Mouse (Mus musculus): ENCODE measurements at regions not wholly inside any gene's neighbourhood (a gene's known extent, or its start where the extent isn't known, plus 50 kb on each side); places are given as distances from the start of the nearest gene placed in this dataset.
"Not testable (repeated sequence)": the region's sequence is repeated elsewhere in the genome, so short reads cannot be mapped to it uniquely, and the experiment has no call there.

DNA sequence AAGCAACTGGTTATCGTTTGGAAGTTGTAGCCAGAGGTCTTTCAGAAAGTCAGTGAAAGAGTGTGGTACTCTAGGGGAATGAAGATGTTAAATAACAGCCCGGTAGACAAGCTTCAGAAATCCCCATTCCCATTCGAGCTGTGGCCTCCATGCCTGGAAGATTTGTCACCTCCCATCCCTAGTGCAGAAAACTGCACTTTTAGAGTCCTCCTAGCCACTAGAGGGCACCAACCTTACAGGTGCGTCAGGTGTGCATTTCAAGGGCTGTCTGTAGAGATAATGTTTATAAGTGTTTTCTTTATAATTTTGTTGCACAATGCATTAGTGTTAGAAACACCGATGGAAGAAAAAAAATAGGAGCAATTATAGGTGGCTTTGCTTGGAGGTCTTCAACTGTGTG lies 187.3 kb downstream of the Lyplal1 start:
- 88% methylated on average over 5 of the region's 5 CpGs for WGBS
- ATAC-seq (ENCODE audit: low FRiP score) = no peak
- Histone ChIP-seq H3K36me3 (replicated peaks) (no peaks in the 10 kb centered on the region), H3K9me3 (no peaks in the 10 kb centered on the region), H3K4me2 (no peak overlapping the region), H3K4me3 (replicated peaks) (no peak overlapping the region), H3K4me1 (no peaks in the 10 kb centered on the region), H3K27me3 (no peaks in the 10 kb centered on the region), H3K27ac (no peak overlapping the region), H3K9ac (no peak overlapping the region)

DNA sequence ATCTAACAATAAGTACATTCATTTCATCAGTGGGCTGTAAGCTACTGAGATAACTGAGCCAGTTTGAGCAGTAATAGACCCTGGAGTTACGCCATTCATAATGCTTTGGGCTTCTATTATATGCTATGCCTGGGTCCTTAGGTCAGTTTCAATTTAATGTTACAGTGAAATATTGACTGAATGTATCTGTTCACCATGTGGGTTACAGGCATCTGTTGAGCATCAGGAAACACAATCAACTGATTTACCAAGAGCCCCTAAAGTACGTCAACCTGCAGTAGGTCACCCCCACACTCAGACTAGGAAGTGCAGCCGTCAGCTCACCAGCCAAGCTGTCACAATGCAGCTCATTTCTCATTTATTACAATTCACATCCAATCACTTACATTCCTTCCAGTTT lies 183.5 kb downstream of the Lyplal1 start:
- Histone ChIP-seq H3K27ac (no peak overlapping the region), H3K9ac (no peak overlapping the region), H3K27me3 (no peaks in the 10 kb centered on the region), H3K9me3 (no peaks in the 10 kb centered on the region), H3K4me1 (no peaks in the 10 kb centered on the region), H3K4me2 (no peak overlapping the region), H3K36me3 (replicated peaks) (no peaks in the 10 kb centered on the region), H3K4me3 (replicated peaks) (no peak overlapping the region)
- WGBS = 82% methylated on average over 3 of the region's 3 CpGs
- no peak for ATAC-seq (ENCODE audit: low FRiP score)

DNA sequence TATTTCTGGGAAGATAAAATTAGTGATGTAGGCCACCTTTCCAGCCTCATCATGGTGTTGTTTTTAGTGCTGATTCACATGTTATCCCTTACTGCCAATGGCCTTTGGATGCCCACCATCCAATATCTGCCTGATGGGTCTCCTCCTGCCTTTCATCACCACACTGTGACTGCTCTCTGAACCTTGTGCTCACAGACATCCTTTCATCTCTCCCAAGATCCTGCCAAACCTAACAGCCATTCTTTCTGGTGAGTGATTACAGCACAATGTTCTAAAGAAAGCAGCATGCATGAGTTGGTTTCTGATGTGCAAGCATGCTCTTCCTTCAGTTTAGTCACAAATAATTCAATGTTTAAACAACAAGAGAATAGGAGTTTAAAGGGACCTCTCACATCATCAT lies 180.1 kb downstream of the Lyplal1 start:
- H3K4me1 ChIP-seq = no peaks in the 10 kb centered on the region
- no peak for ATAC-seq (ENCODE audit: low FRiP score)

DNA sequence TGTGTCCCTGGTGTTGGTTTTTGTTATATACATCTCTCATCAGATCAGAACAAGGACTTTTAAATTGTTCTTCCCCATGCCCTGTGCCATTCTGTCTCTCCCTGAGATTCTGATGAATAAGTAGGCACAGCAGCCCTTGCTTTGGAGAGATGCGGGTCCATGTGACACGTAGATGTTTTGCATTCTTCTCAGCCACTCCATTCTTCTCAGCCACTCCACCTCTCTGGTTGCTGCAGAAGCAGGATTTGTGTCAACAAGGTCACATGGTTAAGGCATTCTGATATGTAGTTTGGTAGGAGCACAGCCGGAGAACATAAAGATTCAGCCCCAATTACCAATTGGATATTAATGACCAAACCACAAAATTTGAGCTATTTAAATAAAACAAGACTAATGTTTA lies 177.2 kb downstream of the Lyplal1 start:
- H3K4me3 ChIP-seq (replicated peaks) = no peak overlapping the region
- no peak overlapping the region for H3K9ac ChIP-seq
- H3K4me2 ChIP-seq = no peak overlapping the region
- 59% methylated on average over 3 of the region's 3 CpGs for WGBS
- ATAC-seq (ENCODE audit: low FRiP score) = no peak
- no peaks in the 10 kb centered on the region for H3K36me3 ChIP-seq (replicated peaks)
- no peaks in the 10 kb centered on the region for H3K9me3 ChIP-seq
- no peak overlapping the region for H3K27ac ChIP-seq
- H3K4me1 ChIP-seq = no peaks in the 10 kb centered on the region
- no peaks in the 10 kb centered on the region for H3K27me3 ChIP-seq

More for the DNA sequence above, 180.1 kb downstream of the Lyplal1 start:
- no peaks in the 10 kb centered on the region for H3K36me3 ChIP-seq (replicated peaks)
- no peak overlapping the region for H3K4me2 ChIP-seq
- H3K4me3 ChIP-seq (replicated peaks) = no peak overlapping the region
- no peaks in the 10 kb centered on the region for H3K27me3 ChIP-seq
- H3K27ac ChIP-seq = no peak overlapping the region
- no peak overlapping the region for H3K9ac ChIP-seq
- H3K9me3 ChIP-seq = no peaks in the 10 kb centered on the region

DNA sequence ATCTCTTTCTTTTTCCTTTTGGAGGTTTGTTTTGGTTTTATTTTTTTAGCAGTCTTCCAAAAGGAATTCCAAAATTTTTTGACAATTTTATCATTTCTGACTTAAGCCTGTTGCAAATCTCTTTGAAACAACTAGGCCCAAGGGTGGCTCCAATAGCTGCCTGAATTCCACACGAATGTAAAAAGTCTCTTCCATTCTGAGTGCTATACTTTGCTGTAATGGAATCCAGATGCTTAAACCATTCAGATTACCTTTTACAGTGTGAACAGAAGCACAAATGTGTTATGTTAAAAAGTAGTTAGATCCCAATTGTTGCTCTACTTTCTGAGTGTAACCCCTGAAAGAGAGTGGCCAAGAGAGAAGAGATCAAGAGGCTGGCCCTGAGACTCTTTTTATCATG lies 176.6 kb downstream of the Lyplal1 start:
- Histone ChIP-seq H3K4me2 (no peak overlapping the region), H3K4me1 (no peaks in the 10 kb centered on the region), H3K4me3 (replicated peaks) (no peak overlapping the region), H3K36me3 (replicated peaks) (no peaks in the 10 kb centered on the region), H3K9me3 (no peaks in the 10 kb centered on the region), H3K9ac (no peak overlapping the region), H3K27me3 (no peaks in the 10 kb centered on the region), H3K27ac (no peak overlapping the region)
- no peak for ATAC-seq (ENCODE audit: low FRiP score)
- WGBS = 67% methylated on average over 1 of the region's 1 CpGs

DNA sequence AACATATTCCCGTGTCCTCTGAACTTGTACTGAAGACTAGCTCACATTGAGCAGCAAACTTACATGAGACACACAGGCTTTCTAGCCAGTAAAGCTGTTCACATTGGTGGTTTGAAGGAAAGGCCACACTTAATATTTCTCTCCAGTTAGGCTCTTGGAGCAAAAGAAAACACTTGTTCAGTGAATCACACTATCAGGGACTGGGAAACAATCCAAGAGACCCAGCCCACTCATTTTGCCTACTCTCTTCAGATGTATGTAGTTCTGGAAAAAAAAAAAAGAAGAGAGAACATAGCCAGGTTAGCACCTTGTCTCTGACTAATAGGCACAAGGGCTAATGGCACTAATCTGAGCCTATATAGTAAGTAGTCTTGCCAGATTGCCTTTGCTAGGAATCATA lies 165.9 kb downstream of the Lyplal1 start:
- WGBS = 87% methylated on average over 1 of the region's 1 CpGs
- Histone ChIP-seq H3K27ac (no peak overlapping the region), H3K36me3 (replicated peaks) (no peaks in the 10 kb centered on the region), H3K4me3 (replicated peaks) (no peak overlapping the region), H3K27me3 (no peaks in the 10 kb centered on the region), H3K9me3 (no peaks in the 10 kb centered on the region), H3K4me1 (no peaks in the 10 kb centered on the region), H3K9ac (no peak overlapping the region), H3K4me2 (no peak overlapping the region)
- no peak for ATAC-seq (ENCODE audit: low FRiP score)

DNA sequence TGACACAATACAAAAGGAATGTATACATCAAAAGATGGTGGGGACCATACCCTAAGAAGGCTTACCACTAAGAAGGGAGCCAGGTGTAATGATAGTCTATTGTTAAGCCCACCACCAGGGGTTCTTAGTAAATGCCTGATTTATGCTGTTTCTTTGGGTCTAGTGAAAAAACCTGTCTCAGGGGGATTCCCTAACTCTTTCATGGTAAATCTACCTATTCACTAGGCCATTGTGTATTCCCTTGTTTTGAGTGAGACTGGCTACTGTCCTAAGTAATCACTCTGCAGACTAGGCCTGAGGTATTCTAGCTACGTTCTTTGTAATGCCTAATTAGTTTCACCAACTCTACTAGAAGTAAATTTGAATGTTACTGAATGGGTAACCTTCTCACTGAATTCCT lies 161.3 kb downstream of the Lyplal1 start:
- ATAC-seq (ENCODE audit: low FRiP score); H3K4me1 ChIP-seq: not testable (repeated sequence)

DNA sequence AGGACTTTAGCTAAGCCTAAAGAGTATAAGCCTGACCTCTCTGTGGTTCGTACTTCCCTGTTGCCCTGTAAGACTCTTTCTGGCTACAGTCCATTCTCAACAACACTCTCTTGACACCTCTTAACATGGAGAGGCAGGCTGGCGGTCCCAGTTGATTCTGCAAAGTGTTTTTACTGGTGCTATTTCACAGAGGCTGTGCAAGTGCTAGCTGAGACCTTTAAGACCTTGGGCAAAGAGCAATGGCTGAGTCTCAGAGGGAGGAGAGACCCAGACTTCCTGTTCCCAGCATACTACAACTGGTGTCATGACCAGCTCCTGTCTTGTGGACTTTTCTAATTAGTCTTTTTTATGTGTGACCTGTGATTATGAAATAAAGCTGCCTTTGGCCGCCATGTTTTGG lies 159.6 kb downstream of the Lyplal1 start:
- H3K4me1 ChIP-seq = no peaks in the 10 kb centered on the region
- WGBS = 89% methylated on average over 3 of the region's 3 CpGs
- ATAC-seq (ENCODE audit: low FRiP score) = no peak

More for the DNA sequence above, 161.3 kb downstream of the Lyplal1 start:
- not testable (repeated sequence) for H3K36me3 ChIP-seq (replicated peaks); H3K4me2 ChIP-seq; H3K9me3 ChIP-seq; H3K4me3 ChIP-seq (replicated peaks); H3K9ac ChIP-seq; H3K27me3 ChIP-seq; H3K27ac ChIP-seq
- 5% methylated on average over 1 of the region's 1 CpGs for WGBS

DNA sequence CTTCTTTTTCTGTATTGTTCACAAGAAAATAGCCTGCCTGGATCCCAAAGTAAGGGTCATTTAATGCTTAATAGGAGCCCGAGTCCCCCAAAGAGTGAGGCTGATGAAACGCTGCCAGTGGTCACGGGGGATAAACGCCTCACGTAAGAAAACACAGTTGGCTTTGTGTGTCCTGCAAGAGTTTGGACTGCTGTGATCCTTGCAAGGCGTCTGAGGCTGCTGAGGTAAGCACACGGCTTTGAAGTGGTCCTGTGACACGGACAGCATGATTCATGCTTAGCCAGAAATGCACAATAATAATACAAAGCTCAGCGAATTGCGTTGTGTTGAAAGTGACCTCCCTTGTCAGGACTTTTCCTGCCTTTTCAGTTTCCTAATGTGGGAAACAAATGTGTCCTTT lies 158.8 kb downstream of the Lyplal1 start:
- no peak for ATAC-seq (ENCODE audit: low FRiP score)
- no peak overlapping the region for H3K9ac ChIP-seq
- 45% methylated on average over 10 of the region's 10 CpGs for WGBS
- no peaks in the 10 kb centered on the region for H3K36me3 ChIP-seq (replicated peaks)
- H3K27me3 ChIP-seq = no peaks in the 10 kb centered on the region
- H3K4me3 ChIP-seq (replicated peaks) = no peak overlapping the region
- no peaks in the 10 kb centered on the region for H3K9me3 ChIP-seq
- H3K4me1 ChIP-seq = no peaks in the 10 kb centered on the region
- H3K27ac ChIP-seq = no peak overlapping the region
- H3K4me2 ChIP-seq = no peak overlapping the region

More for the DNA sequence above, 159.6 kb downstream of the Lyplal1 start:
- Histone ChIP-seq H3K27me3 (no peaks in the 10 kb centered on the region), H3K36me3 (replicated peaks) (no peaks in the 10 kb centered on the region), H3K27ac (no peak overlapping the region), H3K4me3 (replicated peaks) (no peak overlapping the region), H3K4me2 (no peak overlapping the region), H3K9me3 (no peaks in the 10 kb centered on the region), H3K9ac (no peak overlapping the region)

DNA sequence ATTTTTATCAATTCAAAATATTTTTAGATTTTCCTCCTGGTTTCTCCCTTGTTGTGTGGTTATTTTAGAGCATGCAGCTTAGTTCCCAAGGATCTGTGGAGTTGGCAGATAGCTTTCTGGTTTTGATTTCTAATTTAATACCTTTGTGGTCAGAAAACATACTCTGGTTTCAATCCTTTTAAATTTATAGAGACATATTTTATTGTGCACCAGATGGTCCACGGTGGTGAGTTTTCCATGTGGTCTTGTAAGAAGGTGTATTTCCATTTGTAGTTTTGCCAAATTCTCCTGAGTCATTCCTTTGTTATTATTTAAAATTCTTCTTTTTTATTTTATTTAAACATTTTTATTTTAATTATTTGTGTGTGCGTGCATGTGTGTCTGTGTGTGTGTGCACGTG lies 154.5 kb downstream of the Lyplal1 start:
- Histone ChIP-seq H3K9ac (no peak overlapping the region), H3K4me2 (no peak overlapping the region), H3K4me1 (no peaks in the 10 kb centered on the region), H3K36me3 (replicated peaks) (no peaks in the 10 kb centered on the region), H3K27me3 (no peaks in the 10 kb centered on the region), H3K9me3 (no peaks in the 10 kb centered on the region), H3K27ac (no peak overlapping the region), H3K4me3 (replicated peaks) (no peak overlapping the region)
- no peak for ATAC-seq (ENCODE audit: low FRiP score)
- WGBS = 89% methylated on average over 3 of the region's 3 CpGs

DNA sequence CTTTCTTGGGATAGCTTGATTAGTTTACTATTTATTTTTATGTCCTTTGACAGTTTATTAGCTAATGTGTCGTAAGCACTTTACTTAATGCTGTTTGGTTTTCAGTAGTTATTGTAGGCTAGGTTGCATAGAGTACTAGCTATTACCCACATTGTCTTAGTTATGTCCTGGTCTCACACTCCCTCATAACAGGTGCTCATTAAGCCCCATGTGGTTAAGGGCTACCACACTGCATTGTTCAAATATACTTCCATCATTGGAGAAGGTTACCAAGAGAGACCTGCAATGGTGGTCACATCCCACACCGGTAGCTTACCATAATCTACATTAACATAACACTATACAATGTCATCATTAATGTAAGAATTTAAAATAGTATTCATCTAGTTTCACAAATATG lies 153.3 kb downstream of the Lyplal1 start:
- Histone ChIP-seq H3K9me3 (no peaks in the 10 kb centered on the region), H3K4me2 (no peak overlapping the region), H3K27me3 (no peaks in the 10 kb centered on the region), H3K9ac (no peak overlapping the region), H3K4me1 (no peaks in the 10 kb centered on the region), H3K36me3 (replicated peaks) (no peaks in the 10 kb centered on the region), H3K27ac (no peak overlapping the region), H3K4me3 (replicated peaks) (no peak overlapping the region)
- 91% methylated on average over 2 of the region's 2 CpGs for WGBS
- ATAC-seq (ENCODE audit: low FRiP score) = no peak

DNA sequence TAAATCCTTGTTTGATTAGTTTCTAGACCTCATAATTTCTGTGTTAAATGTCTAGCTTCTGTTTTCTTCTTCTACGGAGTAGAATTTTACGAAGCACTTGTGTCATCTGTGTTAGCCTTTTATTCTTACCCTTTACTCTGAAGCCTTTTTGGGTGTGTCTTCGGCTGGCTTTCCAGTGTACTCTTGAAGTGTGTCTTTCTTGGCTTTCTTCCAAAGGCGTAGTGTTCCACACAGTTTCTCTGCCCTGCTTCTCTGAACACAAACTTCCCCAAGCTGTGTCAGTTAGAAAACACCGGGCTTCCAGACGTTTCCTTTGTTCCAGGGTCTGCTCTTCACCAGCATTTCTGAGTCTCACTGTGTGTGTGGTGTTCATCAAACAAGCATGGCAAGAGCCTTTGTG lies 152.7 kb downstream of the Lyplal1 start:
- H3K4me2 ChIP-seq = no peak overlapping the region
- no peaks in the 10 kb centered on the region for H3K4me1 ChIP-seq
- H3K9ac ChIP-seq = no peak overlapping the region
- no peak overlapping the region for H3K27ac ChIP-seq
- no peaks in the 10 kb centered on the region for H3K36me3 ChIP-seq (replicated peaks)
- H3K4me3 ChIP-seq (replicated peaks) = no peak overlapping the region
- WGBS = 72% methylated on average over 6 of the region's 6 CpGs
- no peaks in the 10 kb centered on the region for H3K27me3 ChIP-seq
- ATAC-seq (ENCODE audit: low FRiP score) = no peak
- no peaks in the 10 kb centered on the region for H3K9me3 ChIP-seq

DNA sequence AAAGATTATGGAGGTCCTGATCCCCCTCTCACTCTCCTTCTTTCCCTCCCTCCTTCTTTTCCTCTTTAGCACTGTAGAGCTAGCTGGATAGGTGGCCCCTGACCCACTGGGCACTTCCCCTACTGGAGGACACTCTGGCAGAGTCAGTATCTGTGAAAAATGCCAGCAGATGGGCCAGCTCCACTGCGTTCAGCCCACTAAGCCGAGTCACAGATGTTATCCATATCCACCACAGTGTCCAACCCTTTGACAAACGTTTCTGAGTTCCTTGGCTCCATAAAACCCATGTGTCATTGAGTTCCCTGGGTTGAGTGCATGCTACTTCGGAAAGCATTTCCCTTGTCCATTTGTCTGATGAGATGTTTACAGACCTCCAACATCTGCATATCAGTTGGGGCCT lies 149.9 kb downstream of the Lyplal1 start:
- no peak overlapping the region for H3K27ac ChIP-seq
- no peaks in the 10 kb centered on the region for H3K4me1 ChIP-seq
- no peak overlapping the region for H3K9ac ChIP-seq
- no peaks in the 10 kb centered on the region for H3K27me3 ChIP-seq
- 88% methylated on average over 4 of the region's 4 CpGs for WGBS
- no peaks in the 10 kb centered on the region for H3K9me3 ChIP-seq
- no peak for ATAC-seq (ENCODE audit: low FRiP score)
- H3K4me3 ChIP-seq (replicated peaks) = no peak overlapping the region
- no peak overlapping the region for H3K4me2 ChIP-seq
- no peaks in the 10 kb centered on the region for H3K36me3 ChIP-seq (replicated peaks)

DNA sequence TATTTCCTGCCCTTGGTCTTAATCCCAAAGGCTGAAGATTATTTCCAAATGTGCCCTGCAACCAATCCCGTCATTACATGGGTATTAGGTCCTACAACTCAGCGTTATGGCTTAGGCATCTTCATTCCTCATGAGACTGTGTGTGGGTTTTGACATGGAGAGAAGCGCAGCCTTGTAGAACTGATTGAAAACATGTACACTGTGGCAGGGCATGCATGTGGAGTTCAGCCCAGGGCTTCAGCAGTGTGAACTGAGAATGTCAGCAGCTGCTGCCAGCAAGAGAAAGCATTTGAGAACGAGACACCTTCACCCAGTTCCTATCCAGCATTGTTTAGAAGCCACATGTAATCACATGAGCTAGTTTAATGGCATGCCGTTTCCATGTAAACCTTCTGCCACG lies 149.3 kb downstream of the Lyplal1 start:
- H3K4me3 ChIP-seq (replicated peaks) = no peak overlapping the region
- H3K36me3 ChIP-seq (replicated peaks) = no peaks in the 10 kb centered on the region
- H3K9me3 ChIP-seq = no peaks in the 10 kb centered on the region
- no peak overlapping the region for H3K27ac ChIP-seq
- no peak overlapping the region for H3K4me2 ChIP-seq
- no peak for ATAC-seq (ENCODE audit: low FRiP score)
- H3K4me1 ChIP-seq = no peaks in the 10 kb centered on the region
- H3K9ac ChIP-seq = no peak overlapping the region
- 79% methylated on average over 6 of the region's 6 CpGs for WGBS
- no peaks in the 10 kb centered on the region for H3K27me3 ChIP-seq
